In genomic region chr15:9139447-9139846, GRCm38 (mm10) we compare ENCODE assay signal across 8 mouse cellular contexts. TPM values are rescaled to one million over a fixed set of nuclear protein-coding genes. Genes with fewer than 3 reads are reported as not detected.
DNase-seq lines count a peak whose midpoint lies in the region; ATAC-seq lines count a peak whose summit lies in the region.

No protein-coding gene starts in this region.

- peak overlapping the region; percentile 82 for H3K4me2 ChIP-seq in lung, embryonic 15.5 days
- peak overlapping the region; percentile 77 for H3K4me2 ChIP-seq in forebrain, embryonic 13.5 days
- H3K4me2 ChIP-seq in liver, embryonic 12.5 days, result peak overlapping the region; percentile 90

- no peaks in the 10 kb centered on the region for H3K9me3 ChIP-seq in lung, embryonic 15.5 days
- H3K9me3 ChIP-seq in forebrain, embryonic 13.5 days (replicated peaks), result no peaks in the 10 kb centered on the region
- no peaks in the 10 kb centered on the region for H3K9me3 ChIP-seq in liver, embryonic 12.5 days (replicated peaks)

- no peaks in the 10 kb centered on the region for H3K27me3 ChIP-seq in lung, embryonic 15.5 days
- no peaks in the 10 kb centered on the region for H3K27me3 ChIP-seq in forebrain, embryonic 13.5 days
- H3K27me3 ChIP-seq in liver, embryonic 12.5 days (replicated peaks), result no peaks in the 10 kb centered on the region

- H3K4me1 ChIP-seq in lung, embryonic 15.5 days, result peaks cover 31% of the 10 kb centered on the region
- peaks cover 35% of the 10 kb centered on the region for H3K4me1 ChIP-seq in forebrain, embryonic 13.5 days
- peaks cover 38% of the 10 kb centered on the region for H3K4me1 ChIP-seq in liver, embryonic 12.5 days

- peak overlapping the region; percentile 90 for H3K9ac ChIP-seq in lung, embryonic 15.5 days
- H3K9ac ChIP-seq in forebrain, embryonic 13.5 days, result peak overlapping the region; percentile 72
- H3K9ac ChIP-seq in liver, embryonic 12.5 days, result peak overlapping the region; percentile 80

- H3K36me3 ChIP-seq in lung, embryonic 15.5 days, result peaks cover 21% of the 10 kb centered on the region; the same call in 1 of the 2 replicates
- peaks cover 40% of the 10 kb centered on the region for H3K36me3 ChIP-seq in forebrain, embryonic 13.5 days (ENCODE audit: poor library complexity, severe bottlenecking)
- peaks cover 45% of the 10 kb centered on the region for H3K36me3 ChIP-seq in liver, embryonic 12.5 days

- DNase-seq in lung, postnatal 25 days (ENCODE audit: low spot score), result no peak
- DNase-seq in c-Kit-positive CD71-positive TER-119-positive erythroid progenitor cells, embryonic 14.5 days (ENCODE audit: low spot score), result peak; percentile 13
- DNase-seq in urinary bladder, postnatal 36 days (ENCODE audit: low spot score in 2 of 2), result no peak
- DNase-seq in adipocyte (ENCODE audit: low spot score), result no peak

- no peak for ATAC-seq in lung, embryonic 15.5 days (ENCODE audit: borderline replicate concordance, extremely low read depth, low FRiP score, low TSS enrichment)
- ATAC-seq in forebrain, embryonic 13.5 days, result no peak
- ATAC-seq in liver, embryonic 12.5 days, result no peak
- no peak for ATAC-seq in inflammation-experienced regulatory T-cells, adult 6 months

- WGBS in lung, embryonic 15.5 days, result 18% methylated on average over 10 of the region's 10 CpGs
- 24% methylated on average over 10 of the region's 10 CpGs for WGBS in forebrain, embryonic 13.5 days
- 22% methylated on average over 10 of the region's 10 CpGs for WGBS in liver, embryonic 12.5 days (ENCODE audit: insufficient replicate concordance)

- H3K27ac ChIP-seq in lung, embryonic 15.5 days, result no peak overlapping the region
- no peak overlapping the region for H3K27ac ChIP-seq in forebrain, embryonic 13.5 days
- peak overlapping the region; percentile 57 for H3K27ac ChIP-seq in liver, embryonic 12.5 days

- peak overlapping the region; percentile 98 for H3K4me3 ChIP-seq in lung, embryonic 15.5 days
- H3K4me3 ChIP-seq in forebrain, embryonic 13.5 days, result peak overlapping the region; percentile 90
- peak overlapping the region; percentile 97 for H3K4me3 ChIP-seq in liver, embryonic 12.5 days

RNA-seq across cellular contexts. Expression of gene Lmbrd2, which starts 0.9 kb away (rescaled TPM):
- polyA plus RNA-seq in lung, embryonic 15.5 days (2015; fragmentation: Nextera tagmentation; extraction: Ambion mirVana), result 2.3 TPM in 2 replicates
- 2.9 and 3.9 TPM in 2 replicates for polyA plus RNA-seq in forebrain, embryonic 13.5 days (2015; fragmentation: Nextera tagmentation; extraction: Ambion mirVana)
- 1.4 and 2.2 TPM in 2 replicates for polyA plus RNA-seq in liver, embryonic 12.5 days (2016; fragmentation: Nextera tagmentation; extraction: Ambion mirVana)
- polyA plus RNA-seq in inflammation-experienced regulatory T-cells, adult 6 months (2017; shearing (Covaris generic)), result 1 to 10 TPM; 2.8 to 5.0 (median 3.8) TPM

RNA-seq across cellular contexts. Expression of gene Skp2, which starts 15.8 kb away (rescaled TPM):
- polyA plus RNA-seq in lung, embryonic 15.5 days (2015; fragmentation: Nextera tagmentation; extraction: Ambion mirVana), result 76.2 and 76.9 TPM in 2 replicates
- polyA plus RNA-seq in forebrain, embryonic 13.5 days (2015; fragmentation: Nextera tagmentation; extraction: Ambion mirVana), result 72.0 and 79.1 TPM in 2 replicates
- 43.0 and 43.2 TPM in 2 replicates for polyA plus RNA-seq in liver, embryonic 12.5 days (2016; fragmentation: Nextera tagmentation; extraction: Ambion mirVana)
- 1 to 10 TPM; 3.9 to 9.8 (median 6.3) TPM for polyA plus RNA-seq in inflammation-experienced regulatory T-cells, adult 6 months (2017; shearing (Covaris generic))
